Mouse (Mus musculus) left cerebral cortex, postnatal 14 days (tissue): ENCODE measurements at regions not wholly inside any gene's neighbourhood (a gene's known extent, or its start where the extent isn't known, plus 50 kb on each side); places are given as distances from the start of the nearest gene placed in this dataset.

Experiments used
- DNase-seq, 2 experiments: peaks; one replicate each; pipeline ENCODE4 v3.0.0; 2021 to 2022; ENCODE audit warnings: low spot score in 2 of 2, mixed read lengths in 1 of 2
- intact Hi-C: fragments of 180-260 bp; cut with DNase I; formaldehyde crosslinking; loops from one replicate; pipeline ENCODE4 v1.15.1; 2025

DNA sequence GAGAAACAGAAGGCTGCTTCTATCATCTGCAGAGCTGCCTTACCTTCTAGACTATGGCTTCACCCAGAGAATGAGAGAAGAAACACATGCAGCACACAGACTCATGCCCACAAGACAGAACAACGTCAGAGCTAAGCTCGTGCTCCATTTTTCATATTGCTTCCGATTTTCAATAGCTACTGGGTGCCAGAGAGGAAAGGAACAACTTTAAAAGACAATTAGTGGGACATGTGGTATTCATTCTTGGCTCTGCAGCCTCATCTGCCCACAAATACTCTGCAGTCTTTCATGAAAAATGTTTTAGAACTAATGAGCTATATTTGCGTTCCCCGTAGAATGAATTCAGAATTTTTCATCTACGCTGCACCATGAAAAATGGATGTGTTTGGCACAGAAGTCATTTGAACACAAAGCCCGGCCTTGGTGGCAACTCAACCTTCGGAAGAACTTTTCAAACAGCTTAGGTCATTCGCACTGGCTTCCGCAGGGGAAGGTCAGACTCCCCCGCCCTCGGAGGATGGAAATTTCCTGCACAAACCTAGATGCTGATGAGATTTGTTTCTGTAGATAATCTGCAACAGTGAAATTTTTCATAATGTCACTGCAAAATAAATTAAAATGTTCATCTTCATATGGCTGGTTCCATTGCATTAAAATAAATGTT lies 213.6 kb downstream of the Skap2 start:
- intact Hi-C loops, result no loop called here
- no peak for DNase-seq

DNA sequence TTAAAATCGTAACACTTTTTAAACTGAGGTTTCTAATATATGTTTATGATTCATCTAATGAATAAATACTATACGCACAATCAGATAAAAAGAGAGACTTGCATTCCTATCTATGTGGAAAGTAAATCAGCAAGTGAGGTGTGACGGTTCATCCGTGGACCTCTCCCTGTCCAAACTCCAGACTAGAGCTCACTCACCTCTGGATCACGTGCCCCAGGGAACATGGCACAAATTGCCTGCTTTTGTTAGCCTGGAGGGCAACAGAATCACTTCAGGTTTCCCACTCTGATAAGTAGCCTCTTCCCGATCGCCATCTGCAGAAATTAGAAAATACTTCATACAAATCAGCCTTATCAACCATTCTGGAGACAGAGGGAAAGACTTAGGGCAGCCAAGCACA lies 206.7 kb downstream of the Skap2 start:
- DNase-seq, result no peak
- intact Hi-C loops, result no loop called here
